Mouse (Mus musculus) c-Kit-positive CD71-positive TER-119-positive erythroid progenitor cells, embryonic 14.5 days (primary cell): ENCODE results near the gene Dennd6a.

Source experiments
- DNase-seq: peaks from one replicate; pipeline ENCODE4 v3.0.0-alpha.2; 2013; ENCODE audit warnings: low spot score

Gene Dennd6a

GRCm38 (mm10) chr14:26571951-26572675 is 1.5 kb upstream of the Dennd6a start:
- DNase-seq: no peak

- no peak for DNase-seq
These were observed 2.7 kb downstream of the Dennd6a start for GRCm38 (mm10) chr14:26576255-26576780.

GRCm38 (mm10) chr14:26578791-26579191 is 5.1 kb downstream of the Dennd6a start:
- DNase-seq: no peak

GRCm38 (mm10) chr14:26579346-26580343 is 6.0 kb downstream of the Dennd6a start:
- peak; percentile 88 for DNase-seq

- DNase-seq: no peak
These were observed 10.0 kb downstream of the Dennd6a start for GRCm38 (mm10) chr14:26583645-26584044.

- DNase-seq: no peak
These were observed 13.5 kb downstream of the Dennd6a start for GRCm38 (mm10) chr14:26587116-26587515.

GRCm38 (mm10) chr14:26591353-26591752 is 17.7 kb downstream of the Dennd6a start:
- no peak for DNase-seq

GRCm38 (mm10) chr14:26593281-26593895 is 19.7 kb downstream of the Dennd6a start:
- no peak for DNase-seq

- DNase-seq: no peak
These were observed 21.5 kb downstream of the Dennd6a start for GRCm38 (mm10) chr14:26595167-26595566.

- DNase-seq: peak; percentile 66
These were observed 22.2 kb downstream of the Dennd6a start for GRCm38 (mm10) chr14:26595695-26596365.

GRCm38 (mm10) chr14:26605354-26605753 is 31.7 kb downstream of the Dennd6a start:
- DNase-seq: no peak

GRCm38 (mm10) chr14:26609674-26610073 is 36.0 kb downstream of the Dennd6a start:
- DNase-seq: no peak

GRCm38 (mm10) chr14:26610689-26611088 is 37.0 kb downstream of the Dennd6a start:
- DNase-seq: no peak

- no peak for DNase-seq
These were observed 51.6 kb downstream of the Dennd6a start for GRCm38 (mm10) chr14:26625301-26625700.

GRCm38 (mm10) chr14:26626605-26627140 is 53.0 kb downstream of the Dennd6a start:
- no peak for DNase-seq

- DNase-seq: no peak
These were observed 63.6 kb downstream of the Dennd6a start for GRCm38 (mm10) chr14:26637025-26637850.

- DNase-seq: peak; percentile 96
These were observed 64.4 kb downstream of the Dennd6a start, which contains the start of gene Arf4 for GRCm38 (mm10) chr14:26637851-26638707. TSS of gene Arf4 (plus strand) at chr14:26638074.

GRCm38 (mm10) chr14:26638708-26639084 is 65.0 kb downstream of the Dennd6a start:
- peak; percentile 53 for DNase-seq

- peak; percentile 20 for DNase-seq
These were observed 65.6 kb downstream of the Dennd6a start for GRCm38 (mm10) chr14:26639251-26639650.
